Mouse (Mus musculus) spleen, adult 2 months (tissue): ENCODE data around the gene Apoc1. TPM values are rescaled to one million over a fixed set of nuclear protein-coding genes. Genes with fewer than 3 reads are reported as not detected.
A peak's percentile ranks its signal among the peaks of the same experiment; 100 is the strongest.

Experiments
- DNase-seq, 2 experiments: peaks; one replicate each; pipeline versions ENCODE4 v3.0.0 to v3.0.0-alpha.2; 2012 to 2021; ENCODE audit warnings: low spot score in 2 of 2, low read depth in 1 of 2
- H3K27ac ChIP-seq: fragments of 200-500 bp; 2 replicates; pipeline ENCODE4 v1.5.1; 2012; ENCODE audit warnings: low read length, inconsistent platforms; ENCODE audit not compliant: insufficient read depth
- H3K27me3 ChIP-seq: fragments of 200-500 bp; 2 replicates; pipeline ENCODE4 v1.6.1; 2012; ENCODE audit warnings: mild to moderate bottlenecking, moderate library complexity, low read length, inconsistent platforms; ENCODE audit not compliant: control insufficient read depth, insufficient read depth
- H3K36me3 ChIP-seq: fragments of 200-500 bp; 2 replicates; pipeline ENCODE4 v1.6.1; 2012; ENCODE audit warnings: mild to moderate bottlenecking, low read length, inconsistent platforms; ENCODE audit not compliant: control insufficient read depth, insufficient read depth
- H3K4me1 ChIP-seq: fragments of 200-500 bp; 2 replicates; pipeline ENCODE4 v1.6.1; 2011; ENCODE audit warnings: inconsistent platforms; ENCODE audit not compliant: control insufficient read depth, insufficient read depth, insufficient read length
- H3K4me3 ChIP-seq: fragments of 200-500 bp; 2 replicates; pipeline ENCODE4 v1.5.1; 2011; ENCODE audit warnings: mild to moderate bottlenecking, inconsistent platforms; ENCODE audit not compliant: insufficient read depth, insufficient read length; ENCODE audit errors: extremely low read depth
- CTCF ChIP-seq: fragments of 200-500 bp; IDR thresholded peaks from 2 replicates; pipeline ENCODE4 v1.5.1; 2011; ENCODE audit warnings: mild to moderate bottlenecking, inconsistent platforms; ENCODE audit not compliant: insufficient read depth, insufficient read length, insufficient replicate concordance; ENCODE audit errors: extremely low read depth
- POLR2A ChIP-seq: fragments of 200-500 bp; IDR thresholded peaks from 2 replicates; pipeline ENCODE4 v1.6.1; 2011; ENCODE audit warnings: low read depth, low read length, inconsistent platforms
- whole genome bisulfite sequencing: fragments of 180-500 bp; shearing (Covaris S2); methylation state at CpG from one replicate; pipeline ENCODE4 v1.1.7; 2018; 5-methylcytosine and 5-hydroxymethylcytosine counted together
- polyA plus RNA-seq: library from polyadenylated mRNA; depleted of rRNA; stranded (reverse); fragments of >200 nt; gene quantifications from 2 replicates; pipeline ENCODE4 v1.2.3, GENCODE M21; 2012

Gene Apoc1
- polyA plus RNA-seq, 1 experiment: 4.3 TPM

DNA sequence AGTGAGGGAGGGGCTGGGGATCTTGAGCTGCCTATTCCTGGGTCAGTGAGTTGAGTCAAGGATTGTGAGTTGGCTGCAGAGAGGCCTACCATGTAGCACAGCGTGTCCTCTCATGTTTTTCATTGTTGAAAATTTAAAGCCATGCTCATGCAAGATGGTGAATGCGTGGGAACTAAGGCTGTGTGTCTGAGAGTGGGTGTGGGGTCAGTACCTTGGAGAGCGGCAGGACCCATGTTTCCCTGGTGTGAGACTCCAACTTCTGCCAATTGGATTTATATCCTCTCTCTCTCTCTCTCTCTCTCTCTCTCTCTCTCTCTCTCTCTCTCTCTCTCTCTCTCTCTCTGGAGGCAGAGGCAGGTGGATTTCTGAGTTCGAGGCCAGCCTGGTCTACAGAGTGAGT is 34.1 kb upstream of the Apoc1 start:
- H3K36me3 ChIP-seq: no peaks in the 10 kb centered on the region
- H3K27ac ChIP-seq: no peak overlapping the region
- 94% methylated on average over 4 of the region's 4 CpGs for WGBS
- H3K4me1 ChIP-seq: no peaks in the 10 kb centered on the region
- DNase-seq: no peak
- TF ChIP-seq CTCF (no peak), POLR2A (no peak)
- no peak overlapping the region for H3K4me3 ChIP-seq
- H3K27me3 ChIP-seq: no peaks in the 10 kb centered on the region

DNA sequence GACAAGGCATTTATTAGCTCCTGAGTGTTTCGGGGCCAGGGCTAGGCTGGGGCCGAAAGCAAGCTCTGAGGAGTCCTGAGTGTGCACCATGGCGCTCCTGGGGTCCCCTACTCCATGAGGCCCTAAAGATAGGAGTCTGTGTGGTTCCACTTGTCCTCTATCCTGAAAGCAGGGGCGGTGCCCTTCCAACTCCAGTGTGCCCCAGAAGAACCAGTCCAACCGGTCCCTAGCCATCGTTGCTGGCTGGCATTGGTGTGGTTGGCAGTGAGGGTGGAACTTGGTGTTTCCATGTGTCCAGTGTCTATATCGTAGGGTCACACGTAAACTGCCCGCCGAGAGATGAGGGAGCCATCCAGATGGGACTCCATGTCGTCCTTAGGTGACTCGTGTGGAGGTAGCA is 31.7 kb upstream of the Apoc1 start:
- no peaks in the 10 kb centered on the region for H3K36me3 ChIP-seq
- no peak overlapping the region for H3K27ac ChIP-seq
- TF ChIP-seq CTCF: no peak
- no peak for TF ChIP-seq POLR2A
- no peaks in the 10 kb centered on the region for H3K27me3 ChIP-seq
- no peak for DNase-seq
- no peak overlapping the region for H3K4me3 ChIP-seq
- no peaks in the 10 kb centered on the region for H3K4me1 ChIP-seq
- 93% methylated on average over 12 of the region's 12 CpGs for WGBS

DNA sequence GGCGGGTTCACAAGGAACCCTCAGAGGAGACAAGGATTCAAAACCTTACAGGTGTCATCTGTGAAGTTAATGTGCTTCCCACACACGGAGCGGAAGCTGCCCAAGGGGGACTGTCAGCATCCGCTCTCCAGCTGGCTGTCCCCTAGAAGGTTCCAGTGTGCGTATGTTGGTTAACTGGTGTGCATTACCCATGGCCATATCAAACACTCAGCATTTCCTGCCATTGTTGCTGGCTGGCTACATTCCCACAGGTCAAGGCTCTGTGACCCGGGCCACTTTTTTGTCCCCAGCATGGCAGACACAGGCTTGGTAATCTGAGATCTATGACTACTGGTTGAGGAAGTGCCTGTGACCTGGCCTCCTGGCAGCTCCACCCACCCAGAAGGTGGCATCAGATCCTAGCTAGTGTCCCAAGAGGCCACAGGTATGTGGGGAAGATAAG is 30.3 kb upstream of the Apoc1 start:
- H3K27me3 ChIP-seq: no peaks in the 10 kb centered on the region
- 73% methylated on average over 6 of the region's 6 CpGs for WGBS
- no peak overlapping the region for H3K4me3 ChIP-seq
- H3K4me1 ChIP-seq: no peaks in the 10 kb centered on the region
- DNase-seq: no peak
- TF ChIP-seq POLR2A (no peak), CTCF (no peak)
- peak overlapping the region; percentile 33; the same call in 1 of the 2 replicates for H3K27ac ChIP-seq
- no peaks in the 10 kb centered on the region for H3K36me3 ChIP-seq

DNA sequence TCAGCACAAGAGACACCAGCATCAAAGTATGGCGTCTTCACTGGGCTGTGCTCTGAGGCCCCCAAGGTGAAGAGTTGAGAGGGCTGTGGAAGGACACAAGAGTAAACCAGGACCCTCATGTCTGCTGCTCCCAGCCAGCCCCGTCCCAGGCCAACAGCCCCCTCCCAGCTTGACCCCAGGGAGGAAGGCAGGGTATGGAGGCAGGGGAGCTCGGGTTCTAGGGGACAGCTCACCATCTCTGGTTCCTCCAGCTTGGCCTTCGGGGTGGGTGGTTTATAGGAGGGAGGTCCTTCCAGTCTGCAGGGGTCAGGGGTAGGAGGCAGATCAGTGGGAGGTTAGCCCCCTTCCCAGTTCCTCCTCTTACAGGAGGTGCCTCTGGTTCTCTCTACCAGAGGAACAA is 26.7 kb upstream of the Apoc1 start:
- no peaks in the 10 kb centered on the region for H3K36me3 ChIP-seq
- 87% methylated on average over 4 of the region's 4 CpGs for WGBS
- no peaks in the 10 kb centered on the region for H3K27me3 ChIP-seq
- no peak for DNase-seq
- TF ChIP-seq CTCF: no peak
- no peak overlapping the region for H3K27ac ChIP-seq
- no peak overlapping the region for H3K4me3 ChIP-seq
- H3K4me1 ChIP-seq: peaks cover 5% of the 10 kb centered on the region; the same call in 1 of the 2 replicates

DNA sequence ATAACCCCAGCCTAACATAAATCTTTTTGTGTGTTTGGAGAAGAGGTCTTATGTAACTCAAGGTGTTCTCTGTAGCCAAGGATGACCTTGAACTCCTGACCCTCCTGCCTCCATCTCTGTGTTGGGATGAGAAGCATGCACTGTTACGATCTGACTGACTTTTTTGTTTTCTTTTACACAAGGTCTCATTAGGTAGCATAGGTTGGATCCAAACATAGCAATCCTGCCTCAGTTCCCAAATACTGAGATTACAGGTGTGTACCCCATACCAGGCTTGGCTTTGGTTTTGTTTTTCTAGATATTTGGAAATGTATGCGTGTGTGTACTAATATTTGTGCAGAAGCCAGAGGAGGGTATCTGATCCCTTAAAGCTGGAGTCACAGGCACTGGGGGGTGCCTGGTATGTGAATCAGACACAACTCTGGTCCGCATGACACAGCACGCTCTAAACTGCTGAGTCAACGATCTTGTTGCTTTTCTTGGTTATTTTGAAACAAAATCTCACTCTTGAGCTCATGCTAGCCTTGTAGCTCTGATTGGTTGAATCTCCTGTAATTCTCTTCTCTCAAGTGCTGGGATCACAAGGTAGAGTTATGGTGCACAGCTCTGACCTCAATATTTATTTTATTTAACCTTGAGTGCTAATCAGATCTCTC is 26.0 kb upstream of the Apoc1 start:
- Histone ChIP-seq H3K4me3 (no peak overlapping the region), H3K36me3 (no peaks in the 10 kb centered on the region), H3K27ac (no peak overlapping the region), H3K4me1 (peaks cover 5% of the 10 kb centered on the region; the same call in 1 of the 2 replicates), H3K27me3 (no peaks in the 10 kb centered on the region)
- 84% methylated on average over 5 of the region's 5 CpGs for WGBS
- DNase-seq: no peak
- TF ChIP-seq POLR2A: no peak
- TF ChIP-seq CTCF: no peak

DNA sequence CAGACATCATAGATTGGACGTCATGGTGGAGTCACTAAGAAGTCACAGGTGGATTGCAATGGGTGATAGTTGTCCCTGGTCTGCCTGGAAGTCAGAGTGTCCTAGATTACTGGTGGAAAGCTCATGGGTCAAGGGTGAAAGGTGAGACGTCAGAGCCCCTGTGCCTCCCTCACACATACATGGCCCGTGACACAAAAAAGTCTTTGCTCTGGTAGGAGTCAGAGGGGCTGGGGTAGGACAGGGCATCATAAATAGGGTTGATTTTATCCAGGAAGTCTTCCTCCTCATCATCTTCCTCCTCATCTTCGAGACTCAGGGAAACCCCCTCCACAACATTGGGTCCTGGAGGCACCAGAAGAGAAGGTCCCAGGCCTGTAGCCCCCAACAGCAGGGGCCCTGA is 24.9 kb upstream of the Apoc1 start:
- H3K36me3 ChIP-seq: no peaks in the 10 kb centered on the region
- H3K4me1 ChIP-seq: peaks cover 5% of the 10 kb centered on the region; the same call in 1 of the 2 replicates
- H3K27me3 ChIP-seq: no peaks in the 10 kb centered on the region
- no peak for DNase-seq
- TF ChIP-seq POLR2A (no peak), CTCF (no peak)
- H3K4me3 ChIP-seq: no peak overlapping the region
- no peak overlapping the region for H3K27ac ChIP-seq
- WGBS: 84% methylated on average over 4 of the region's 4 CpGs

DNA sequence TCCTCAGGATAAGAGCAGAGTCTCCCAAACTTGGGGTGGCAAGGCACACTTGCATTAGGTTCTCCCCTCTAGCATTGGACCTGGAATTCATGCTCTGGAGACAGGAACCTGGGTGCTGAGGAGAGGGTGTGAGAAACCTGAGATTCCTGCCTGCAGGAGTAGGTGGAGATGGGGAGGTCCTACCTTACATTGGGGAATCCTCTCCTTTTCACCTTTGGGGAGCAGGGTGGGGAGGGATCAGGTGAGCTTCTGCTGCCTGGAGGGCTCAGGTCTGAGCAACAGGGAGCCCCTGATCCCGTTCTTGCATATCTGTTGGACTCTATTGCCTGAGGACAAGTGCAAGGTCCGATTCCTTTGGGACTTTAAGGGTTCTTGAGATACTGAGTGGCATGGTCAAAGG is 24.4 kb upstream of the Apoc1 start:
- TF ChIP-seq POLR2A (no peak), CTCF (no peak)
- no peak for DNase-seq
- WGBS: 85% methylated on average over 2 of the region's 2 CpGs
- H3K27ac ChIP-seq: no peak overlapping the region
- peaks cover 5% of the 10 kb centered on the region; the same call in 1 of the 2 replicates for H3K4me1 ChIP-seq
- H3K36me3 ChIP-seq: peaks cover 3% of the 10 kb centered on the region
- H3K27me3 ChIP-seq: no peaks in the 10 kb centered on the region
- H3K4me3 ChIP-seq: no peak overlapping the region
